Mouse (Mus musculus) gastrocnemius, adult 18-20 months (tissue): Measurements from ENCODE around the gene Prrx2. TPM values are rescaled to one million over a fixed set of nuclear protein-coding genes. Genes with fewer than 3 reads are reported as not detected.
A peak's percentile ranks its signal among the peaks of the same experiment; 100 is the strongest.

Source experiments
- DNase-seq: peaks from one replicate; pipeline ENCODE4 v3.0.0; 2021; ENCODE audit warnings: low spot score
- total RNA-seq, 2 experiments: library from RNA; stranded (reverse); gene quantifications; 2 replicates each; pipeline ENCODE4 v1.2.3; 2021

The Prrx2 gene
- total RNA-seq, 2 experiments from 2014 or later: 1.9 TPM

DNA sequence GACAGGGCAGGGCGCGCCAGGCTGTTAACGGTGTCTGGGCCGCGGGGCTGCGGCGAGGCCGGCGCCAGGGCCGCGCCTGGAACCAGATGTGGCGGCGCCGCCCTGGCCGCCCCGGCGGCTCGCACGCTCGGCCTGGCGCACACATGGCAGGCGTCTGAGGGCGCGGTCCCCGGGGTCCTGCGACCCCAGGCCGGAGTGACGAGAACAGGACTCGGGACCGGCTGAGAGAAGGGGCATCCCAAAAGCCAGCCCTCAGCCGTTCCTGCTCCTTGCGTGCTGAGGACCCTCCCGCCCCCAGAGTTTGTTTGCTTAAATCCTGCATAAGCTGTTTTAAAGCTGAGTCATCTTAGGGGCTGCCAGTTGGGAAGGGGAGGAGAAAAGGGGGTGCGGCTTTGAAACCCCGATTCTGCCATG lies 30.2 kb downstream of the Prrx2 start:
- DNase-seq: peak; percentile 28

DNA sequence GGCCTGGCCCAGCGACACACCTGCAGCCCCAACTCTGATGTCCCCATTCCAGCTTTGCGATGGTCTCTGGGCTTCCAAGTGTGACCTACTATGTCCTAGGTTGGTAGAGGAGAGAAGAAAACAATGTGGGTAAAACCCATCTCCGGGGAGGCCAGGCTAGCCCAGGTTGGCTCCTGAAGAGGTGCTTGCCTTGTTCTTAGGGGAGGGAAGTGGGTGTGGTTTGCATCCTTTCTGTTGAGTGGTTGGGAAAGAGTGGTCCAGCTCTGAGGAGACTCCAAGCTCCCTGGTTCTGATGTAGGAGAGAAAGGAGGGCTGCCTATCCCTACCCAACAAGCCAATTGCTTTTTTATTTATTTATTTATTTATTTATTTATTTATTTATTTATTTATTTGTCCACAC lies 30.7 kb downstream of the Prrx2 start:
- no peak for DNase-seq

DNA sequence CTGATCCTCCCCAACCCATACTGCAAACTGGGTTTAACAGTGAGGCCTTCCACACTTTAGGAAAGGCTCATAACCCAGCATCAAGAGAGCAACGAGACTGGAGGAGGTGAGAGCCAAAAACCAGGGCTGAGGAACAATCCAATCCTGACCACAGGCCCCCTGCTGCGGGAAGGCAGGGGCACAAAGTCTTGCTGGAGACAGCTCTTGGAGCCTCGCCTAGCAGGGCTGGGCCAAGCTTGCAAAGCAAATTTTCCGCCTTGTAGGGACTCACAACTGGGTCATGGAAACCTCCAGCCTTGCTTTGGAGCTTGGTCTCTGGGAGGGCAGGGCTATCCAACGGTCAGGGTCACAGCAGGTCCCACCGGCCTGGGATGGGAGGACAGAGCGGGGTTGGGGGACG lies 36.1 kb downstream of the Prrx2 start:
- DNase-seq: peak; percentile 49

DNA sequence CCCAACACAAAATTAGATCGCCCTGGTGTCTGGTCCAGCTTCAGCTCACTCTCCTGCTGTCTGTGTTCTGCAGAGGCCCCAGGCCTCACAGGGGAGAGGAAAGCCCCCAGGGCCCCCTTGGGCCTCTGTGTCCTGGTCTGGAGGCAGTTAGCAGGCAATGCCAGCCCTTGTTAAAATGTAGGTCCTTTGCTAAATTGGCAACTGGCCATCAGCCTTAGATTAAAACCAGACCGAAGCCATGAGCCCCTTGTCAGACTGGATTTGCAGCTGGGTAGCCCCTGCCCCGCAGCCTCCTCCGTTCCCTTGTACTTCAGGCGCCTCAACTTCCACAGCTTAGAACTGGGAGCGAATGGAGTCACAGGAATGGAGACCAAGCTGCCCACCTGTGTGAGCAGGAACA lies 37.9 kb downstream of the Prrx2 start:
- no peak for DNase-seq

DNA sequence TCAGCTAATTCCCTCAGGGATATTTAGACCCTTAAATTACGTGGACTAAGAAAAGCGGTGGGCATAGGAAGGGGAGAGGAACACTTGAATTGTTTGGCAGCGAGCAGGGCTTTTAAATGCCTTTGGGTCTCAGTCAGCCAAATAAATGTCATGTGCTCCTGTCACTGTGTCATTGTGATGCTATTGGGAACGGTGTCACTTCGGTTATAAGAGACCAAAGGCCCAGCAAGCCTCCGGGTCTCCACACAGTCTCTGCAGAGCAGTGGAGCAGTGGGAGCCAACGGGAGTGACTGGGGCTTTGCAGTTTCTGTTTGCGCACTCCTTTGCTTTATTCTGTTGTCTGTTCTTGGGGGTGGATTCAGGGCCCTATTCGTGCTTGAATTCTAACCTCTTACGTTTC lies 39.7 kb downstream of the Prrx2 start:
- DNase-seq: no peak

DNA sequence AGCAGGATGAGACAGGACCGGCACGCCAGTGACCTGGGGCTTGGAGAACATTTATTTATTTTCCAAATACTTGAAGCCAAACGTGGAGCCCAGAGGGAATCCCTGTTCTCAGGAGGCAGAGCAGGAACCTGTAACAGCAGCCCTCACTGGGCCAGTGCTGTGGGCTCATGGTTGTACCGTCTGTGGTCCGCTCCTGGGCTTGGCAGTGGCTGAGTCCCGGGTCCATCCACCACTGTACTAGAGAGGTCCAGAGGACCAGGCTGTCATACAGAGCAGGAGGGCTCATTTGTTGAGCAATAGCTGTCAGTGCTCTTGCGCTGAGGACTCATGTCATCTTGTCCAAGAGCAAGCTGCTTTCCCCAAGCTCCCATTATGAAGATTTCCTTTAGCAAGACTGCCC lies 40.3 kb downstream of the Prrx2 start:
- DNase-seq: no peak

DNA sequence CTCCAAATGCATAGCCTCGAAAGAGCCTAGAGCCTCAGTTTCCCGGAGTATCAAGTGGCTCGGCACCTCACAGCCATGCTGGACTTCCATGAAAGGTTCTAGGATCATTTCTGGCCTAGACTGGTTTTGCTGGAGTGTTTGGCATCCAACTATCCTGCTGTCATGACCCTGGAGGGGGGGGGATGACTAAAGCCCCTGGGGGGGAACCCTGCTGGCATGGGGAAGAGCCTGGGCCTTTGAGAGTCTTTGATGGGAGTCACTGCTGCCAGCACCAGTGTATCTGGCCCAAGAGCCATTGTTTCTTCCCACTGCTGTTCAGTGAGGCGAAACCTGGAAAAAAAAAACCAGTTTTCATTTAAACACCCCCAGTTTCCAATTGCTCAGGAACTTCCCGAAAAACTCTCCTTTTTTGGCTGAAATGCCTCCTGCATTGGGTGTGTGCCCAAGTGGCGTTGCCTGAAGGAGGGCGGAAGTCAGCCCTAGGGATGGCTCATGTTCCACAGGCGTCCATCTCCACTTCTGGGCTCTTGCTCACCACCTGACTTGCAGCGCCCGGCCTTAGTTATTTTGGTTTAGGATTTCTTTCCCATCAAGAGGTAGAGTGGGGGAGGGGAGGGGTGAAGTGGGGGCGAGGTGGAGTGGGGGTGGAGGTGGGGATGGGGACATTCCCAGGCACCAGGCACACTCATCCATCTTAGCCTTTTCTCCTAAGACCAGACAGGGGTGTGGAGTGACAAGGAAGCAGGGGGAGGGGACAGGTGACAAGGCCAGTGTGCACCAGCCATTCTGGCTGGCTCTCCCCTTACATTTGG lies 41.1 kb downstream of the Prrx2 start:
- peak; percentile 69 for DNase-seq

DNA sequence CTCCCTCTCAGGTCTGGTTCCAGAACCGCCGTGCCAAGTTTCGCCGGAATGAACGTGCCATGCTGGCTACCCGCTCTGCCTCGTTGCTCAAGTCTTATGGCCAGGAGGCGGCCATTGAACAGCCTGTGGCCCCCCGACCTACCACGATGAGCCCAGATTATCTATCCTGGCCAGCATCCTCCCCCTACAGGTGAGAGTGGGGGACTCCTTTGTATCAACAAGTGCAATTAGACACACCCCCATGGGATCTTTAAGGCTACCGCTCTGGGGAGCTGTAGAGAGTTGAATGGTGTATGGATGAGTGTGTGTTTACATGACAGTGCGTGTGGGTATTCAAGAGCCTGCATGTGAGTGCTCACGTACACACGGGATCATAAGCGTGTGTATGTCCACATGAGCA lies 44.7 kb downstream of the Prrx2 start:
- DNase-seq: no peak

DNA sequence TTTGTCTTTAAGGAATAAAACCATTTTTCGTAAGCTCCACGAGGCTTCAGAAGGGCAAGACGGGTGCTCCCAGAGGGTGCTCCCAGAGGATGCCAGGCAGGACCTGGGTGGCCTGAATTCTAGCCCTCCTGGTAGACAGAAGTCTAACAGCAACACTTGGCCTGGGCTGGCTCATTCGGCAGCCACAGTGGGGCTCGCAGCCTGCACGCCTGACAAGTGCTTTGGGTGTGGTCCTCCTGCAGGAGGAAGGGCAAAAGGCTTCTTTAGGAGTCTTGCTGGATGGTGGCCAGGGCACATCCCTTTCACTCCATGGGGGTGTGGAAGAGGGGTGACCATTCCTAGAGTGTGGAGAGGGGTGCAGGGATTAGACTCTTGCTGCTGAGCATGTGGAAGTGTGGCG lies 46.4 kb downstream of the Prrx2 start:
- no peak for DNase-seq

DNA sequence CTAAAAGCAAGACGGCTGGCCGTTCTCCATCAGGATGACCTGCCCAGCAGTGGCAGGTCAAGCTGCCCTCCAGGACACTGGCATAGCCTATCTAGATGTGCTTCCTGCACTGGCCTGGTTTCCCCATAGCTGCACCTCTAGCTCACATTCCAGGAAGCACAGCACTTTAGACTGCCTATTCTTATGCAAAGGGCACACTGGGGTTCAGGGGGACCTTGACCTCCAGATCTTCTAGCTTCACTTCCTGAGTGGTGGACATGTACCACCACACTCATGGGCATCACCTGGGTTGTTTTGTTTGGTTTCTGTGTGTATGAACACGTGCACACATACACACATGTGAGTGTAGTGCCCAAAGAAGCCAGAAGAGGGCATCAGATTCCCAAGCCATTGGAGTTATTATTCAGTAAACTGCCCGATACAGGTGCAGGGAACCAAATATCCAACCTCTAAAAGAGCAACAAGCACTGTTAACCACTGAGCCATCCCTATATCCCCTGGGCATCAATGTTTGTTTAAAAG lies 50.1 kb downstream of the Prrx2 start:
- DNase-seq: no peak

DNA sequence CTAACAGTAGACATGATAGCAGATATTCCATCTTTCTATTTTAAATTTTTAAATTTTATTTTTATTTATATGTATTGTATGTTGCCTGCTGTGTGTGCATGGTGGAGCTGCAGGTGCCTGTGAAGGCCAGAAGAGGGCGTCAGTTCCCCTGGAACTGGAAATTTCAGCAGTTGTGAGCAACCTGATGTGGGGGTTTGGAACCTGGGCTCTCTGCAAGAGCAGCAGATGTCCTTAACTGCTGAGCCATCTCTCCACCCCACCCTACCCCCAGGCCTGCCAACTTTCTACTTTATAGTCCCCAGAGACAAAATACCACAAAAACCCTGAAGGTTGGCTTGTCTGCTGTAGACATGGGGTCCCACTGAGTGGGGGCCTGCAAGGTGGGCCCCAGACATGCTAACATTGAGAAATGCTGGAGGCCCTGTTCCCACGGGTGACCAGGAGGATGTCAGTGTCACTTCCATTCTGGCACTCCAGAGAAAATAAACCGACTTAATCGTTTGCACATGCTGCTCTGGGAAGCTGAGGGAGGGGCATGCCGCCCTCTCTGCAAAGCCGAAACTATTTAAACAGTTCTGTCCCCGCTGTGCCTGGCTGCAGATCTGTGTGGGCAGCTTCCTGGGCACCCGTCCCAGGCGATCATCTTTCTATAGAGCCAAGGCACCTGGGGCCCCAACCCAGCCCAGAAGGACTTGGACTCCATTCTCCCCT lies 50.8 kb downstream of the Prrx2 start:
- peak; percentile 59 for DNase-seq

DNA sequence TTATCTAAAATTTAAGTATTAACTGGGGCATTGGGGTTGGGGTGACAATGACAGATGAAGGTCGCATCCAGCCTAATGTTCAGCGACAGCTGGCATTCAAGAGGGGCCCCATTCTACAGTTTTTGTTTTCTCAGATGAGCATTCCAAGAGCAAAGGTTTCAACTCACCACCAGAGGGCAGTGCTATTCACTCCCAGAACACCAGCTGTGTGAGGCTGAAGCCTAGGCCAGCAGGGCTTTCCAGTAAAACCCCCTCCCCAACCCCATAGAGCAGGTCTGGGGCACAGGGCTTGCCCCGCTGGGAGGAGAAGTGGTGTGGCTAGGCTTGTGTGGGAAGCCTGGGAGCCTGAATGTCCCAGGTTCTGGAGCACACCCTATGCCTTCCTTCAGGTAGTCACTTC lies 56.2 kb downstream of the Prrx2 start:
- peak; percentile 54 for DNase-seq

DNA sequence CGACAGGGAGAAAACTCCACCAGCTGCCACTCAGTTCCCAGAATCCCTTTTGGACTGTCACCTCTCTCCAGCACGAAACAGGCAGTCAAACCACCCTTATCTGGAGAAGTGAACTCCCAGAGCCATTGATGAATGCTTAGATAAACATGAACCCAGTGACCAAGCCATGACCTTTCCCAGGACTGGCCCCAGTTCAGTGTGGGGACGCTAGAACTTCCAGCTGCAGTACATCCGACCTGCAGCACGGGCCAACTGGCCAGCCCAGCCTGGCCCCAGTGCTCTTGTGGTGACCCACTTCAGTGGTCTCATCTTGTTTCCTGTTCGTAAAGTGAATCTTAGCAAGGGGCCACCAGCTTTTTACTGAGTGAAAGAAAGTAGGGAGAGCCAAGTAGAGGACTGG lies 58.6 kb downstream of the Prrx2 start:
- DNase-seq: peak; percentile 40

DNA sequence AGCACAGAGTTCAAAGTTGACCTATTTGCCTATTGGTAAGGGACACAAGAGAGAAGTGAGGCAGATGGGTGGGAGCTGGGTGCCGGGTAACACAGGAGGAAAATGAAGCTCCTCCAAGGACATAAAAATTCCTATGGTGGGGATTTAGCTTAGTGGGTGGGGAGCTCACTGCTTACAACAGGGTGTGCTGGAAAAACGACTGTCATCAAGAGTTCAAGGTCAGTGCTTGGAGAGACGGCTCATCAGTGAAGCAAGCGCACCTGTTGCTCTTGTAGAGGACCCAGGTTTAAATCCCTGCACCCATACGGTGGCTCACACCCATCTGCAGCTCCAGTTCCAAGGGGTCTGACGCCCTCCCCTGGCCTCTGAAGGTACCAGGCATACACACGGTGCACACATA lies 59.2 kb downstream of the Prrx2 start:
- DNase-seq: no peak

DNA sequence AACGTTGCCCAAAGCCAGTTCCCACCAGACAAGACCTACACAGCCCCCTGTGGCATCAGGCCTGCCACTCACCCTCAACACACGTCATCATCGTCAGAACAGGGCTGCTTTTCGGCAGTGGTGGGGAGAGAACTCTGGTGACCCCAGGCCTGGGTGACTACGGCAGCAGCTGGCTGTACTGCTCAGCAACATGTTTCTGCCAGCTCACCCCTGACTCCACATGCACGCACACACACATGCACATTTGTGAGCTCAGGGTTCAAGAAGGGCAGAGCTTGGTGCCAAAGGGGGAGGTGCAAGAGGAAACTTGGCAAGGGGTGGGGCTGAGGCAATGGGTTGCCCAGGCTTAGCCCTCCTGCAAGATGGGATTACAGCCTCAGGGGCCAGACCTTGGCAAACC lies 62.5 kb downstream of the Prrx2 start:
- DNase-seq: no peak

DNA sequence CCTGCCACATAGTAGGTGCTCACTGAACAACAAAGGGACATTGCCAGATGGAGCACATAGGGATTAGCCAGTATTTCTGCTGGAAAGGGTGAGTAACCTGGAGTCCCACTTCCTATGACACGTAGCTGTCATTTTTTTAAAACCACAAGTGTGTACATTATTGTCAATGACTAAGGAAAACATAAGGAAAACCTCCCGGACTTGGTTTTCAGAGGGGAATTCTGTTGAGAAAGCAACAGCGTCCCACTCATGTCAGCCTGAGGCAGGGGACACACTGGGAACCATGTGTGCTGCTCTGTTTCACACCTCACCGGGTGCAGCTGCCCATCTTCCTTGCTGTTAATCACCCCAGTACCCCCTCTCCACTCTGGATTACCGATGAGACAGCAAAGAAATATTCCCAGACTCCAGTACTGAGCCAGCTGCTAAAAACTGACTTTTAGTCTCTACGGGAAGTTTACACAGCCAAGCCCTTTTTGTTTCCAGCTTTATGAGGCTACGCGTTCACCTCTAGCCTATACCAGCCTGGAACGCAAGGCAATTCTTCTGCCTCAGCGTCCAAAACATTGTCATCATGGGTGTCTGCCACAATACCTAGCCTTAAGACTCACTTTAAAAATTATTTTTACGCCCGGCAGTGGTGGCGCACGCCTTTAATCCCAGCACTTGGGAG lies 64.8 kb downstream of the Prrx2 start:
- DNase-seq: no peak

DNA sequence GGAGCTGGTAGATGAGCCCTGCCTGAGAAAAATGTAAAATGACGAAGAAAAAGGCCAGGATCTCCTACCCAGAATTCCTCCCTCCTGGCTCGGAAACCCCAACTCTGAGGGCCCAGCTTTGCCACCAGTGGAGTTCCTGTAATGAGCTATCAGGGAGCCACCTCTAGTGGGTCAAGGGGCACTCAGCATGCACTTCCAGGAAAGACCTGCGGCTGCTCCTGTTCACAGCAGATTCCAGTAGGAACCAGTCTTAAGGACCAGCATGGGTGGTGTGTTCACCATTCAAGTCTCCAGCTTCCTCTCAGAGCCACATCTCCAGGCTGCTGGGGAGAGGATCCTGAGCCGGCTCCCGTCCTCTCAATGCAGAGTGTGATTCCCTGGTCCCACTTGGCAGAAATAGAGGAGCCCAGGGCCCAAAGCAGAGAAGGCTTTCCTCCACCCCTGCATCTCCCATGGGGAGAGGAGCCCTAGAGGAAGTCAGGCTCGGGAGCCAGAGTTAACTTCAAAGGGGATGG lies 66.9 kb downstream of the Prrx2 start:
- DNase-seq: no peak

DNA sequence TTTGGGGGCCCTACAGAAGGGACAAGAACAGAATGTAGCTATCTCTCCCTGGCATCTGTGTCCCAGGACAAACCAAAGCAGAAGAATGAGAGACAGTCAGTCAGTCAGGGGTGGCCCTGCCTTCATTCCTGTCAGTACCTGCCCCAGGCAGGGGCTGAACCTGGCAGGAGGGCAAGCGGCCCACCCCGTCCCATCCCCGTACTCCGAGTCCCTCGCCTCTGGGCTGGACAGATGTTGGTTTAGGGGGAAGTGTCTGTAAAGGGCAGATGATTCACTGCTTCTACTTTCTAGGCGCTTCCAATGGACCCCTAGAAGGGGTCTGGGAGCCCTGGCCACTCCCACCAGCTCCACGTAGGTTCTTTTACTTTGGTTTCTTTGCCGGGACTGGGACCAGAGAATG lies 67.5 kb downstream of the Prrx2 start:
- no peak for DNase-seq

DNA sequence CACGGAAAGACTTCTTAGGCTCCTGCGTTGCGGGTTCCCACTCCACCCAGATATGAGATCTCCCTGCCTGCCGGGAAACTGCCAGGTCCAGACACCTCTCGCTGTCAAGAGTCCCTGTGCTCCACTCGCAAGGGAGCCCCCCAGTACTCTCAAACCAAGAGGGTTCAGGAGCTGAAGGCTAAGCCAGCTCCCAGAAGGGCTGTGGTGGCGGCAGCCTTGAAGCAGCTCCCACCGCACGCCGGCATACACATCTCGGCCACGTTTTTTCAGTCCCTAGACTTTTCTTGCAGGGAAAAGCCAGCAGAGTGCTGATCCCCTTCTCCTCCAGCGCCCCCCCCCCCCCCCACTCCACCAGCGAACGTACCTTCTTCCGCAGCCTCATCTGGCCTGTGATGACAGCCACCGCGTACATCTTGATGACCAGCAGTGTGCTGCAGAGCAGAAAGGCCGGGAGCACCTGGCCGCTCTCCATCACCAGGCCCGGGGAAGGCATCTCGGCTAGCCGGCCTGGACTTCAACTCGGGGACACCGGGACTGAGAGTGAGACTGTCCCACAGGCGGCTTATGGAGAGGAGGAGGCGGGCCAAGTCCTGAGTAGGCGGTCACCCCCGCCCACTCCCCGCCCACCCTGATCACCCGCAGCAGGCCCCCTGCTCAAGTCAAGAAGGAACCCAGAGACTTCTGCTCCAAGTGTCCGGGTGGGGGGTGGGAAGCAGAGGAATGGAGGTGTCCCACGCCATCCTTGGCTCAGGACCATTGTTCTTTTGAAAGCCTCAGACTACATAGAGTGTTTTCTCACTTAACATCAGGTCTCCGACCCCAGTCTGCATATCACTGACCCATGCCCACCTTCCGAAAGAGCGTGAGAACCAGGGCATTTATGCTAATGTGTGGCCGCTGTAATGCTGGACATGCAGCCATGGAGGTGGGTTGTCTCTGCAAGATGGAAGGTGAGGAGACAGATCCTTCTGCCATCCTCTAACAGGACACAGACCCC lies 68.3 kb downstream of the Prrx2 start:
- DNase-seq: no peak

DNA sequence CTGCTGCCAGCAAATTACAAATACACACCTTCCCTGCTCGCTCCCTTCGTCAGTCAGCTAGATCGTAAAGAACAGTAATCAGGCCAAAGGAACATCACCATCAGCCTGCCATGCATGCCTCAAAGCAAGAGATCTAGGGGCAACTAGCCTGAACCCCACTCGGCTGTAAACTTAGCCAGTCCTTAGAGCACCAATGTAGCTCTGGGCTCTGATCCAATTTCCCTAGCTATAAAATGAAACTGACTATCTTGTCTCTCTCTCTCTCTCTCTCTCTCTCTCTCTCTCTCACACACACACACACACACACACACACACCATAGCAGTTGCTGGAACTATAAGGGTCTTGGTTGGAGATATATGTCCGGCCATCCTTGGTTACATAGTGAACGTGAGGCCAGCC lies 69.5 kb downstream of the Prrx2 start:
- DNase-seq: no peak

DNA sequence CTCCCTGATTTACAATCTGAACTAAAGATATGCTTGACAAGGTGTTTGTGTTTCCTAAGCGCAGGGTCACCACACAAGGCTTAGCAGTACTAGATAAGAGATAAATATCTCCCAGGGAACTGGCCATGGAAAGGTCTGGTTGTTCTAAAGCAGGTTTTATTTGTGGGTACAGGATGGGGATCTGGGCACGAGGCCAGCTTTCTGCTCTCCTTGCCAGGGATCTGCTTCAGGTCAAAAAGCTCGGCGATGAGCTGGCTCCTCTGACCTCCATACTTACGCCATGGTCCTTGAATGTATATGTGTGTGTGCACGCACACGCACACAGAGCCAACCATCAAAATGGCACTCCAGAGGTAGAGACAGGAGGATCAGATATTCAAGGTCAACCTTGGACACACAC lies 70.2 kb downstream of the Prrx2 start:
- DNase-seq: no peak
